Mouse (Mus musculus): ENCODE measurements around the gene Rnasek.

Gene Rnasek

DNA sequence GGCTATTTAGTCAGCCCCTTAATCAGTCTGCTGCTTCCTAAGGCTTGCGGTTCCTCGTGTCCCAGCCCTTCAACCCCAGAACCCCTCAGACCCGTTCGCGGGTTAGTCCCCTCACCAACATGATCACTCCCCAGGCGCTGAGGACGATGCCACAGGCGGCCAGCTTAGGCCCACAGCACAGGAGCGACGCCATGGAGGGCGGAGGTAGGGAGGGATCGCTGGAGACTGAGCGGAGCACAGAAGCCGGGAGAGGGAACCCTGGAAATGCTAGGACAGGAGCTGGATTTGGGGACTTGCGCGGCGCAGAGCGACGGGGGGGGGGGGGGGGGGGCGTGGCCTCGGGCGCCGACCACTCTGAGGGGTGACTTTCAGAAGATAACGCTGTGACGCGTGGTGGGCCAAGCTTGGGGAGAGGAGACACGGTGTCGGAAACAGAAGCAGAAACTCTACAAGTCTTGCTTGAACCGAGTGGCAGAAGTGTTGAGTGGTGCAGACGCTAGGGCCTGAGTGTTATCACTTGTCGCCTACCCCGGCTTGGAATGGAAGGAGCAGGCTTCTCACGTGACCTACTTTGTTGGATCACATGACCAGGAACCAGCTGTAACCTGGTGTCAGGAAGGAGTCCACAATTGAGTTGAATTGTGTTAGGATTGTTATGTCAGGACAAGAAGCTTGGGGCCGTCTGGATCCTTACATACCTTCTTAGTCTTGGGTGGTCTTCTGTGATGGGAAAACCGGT lies at the start of gene Rnasek, which contains the start of gene Gm21988:
Gene Rnasek (minus strand): TSS at position 302 of the 739 bp plus-strand sequence.
Gene Gm21988 (minus strand): TSS at position 290 of the 739 bp plus-strand sequence.
- DNase-seq (ENCODE audit: extremely low read depth, low read depth) = peak; percentile 81

DNA sequence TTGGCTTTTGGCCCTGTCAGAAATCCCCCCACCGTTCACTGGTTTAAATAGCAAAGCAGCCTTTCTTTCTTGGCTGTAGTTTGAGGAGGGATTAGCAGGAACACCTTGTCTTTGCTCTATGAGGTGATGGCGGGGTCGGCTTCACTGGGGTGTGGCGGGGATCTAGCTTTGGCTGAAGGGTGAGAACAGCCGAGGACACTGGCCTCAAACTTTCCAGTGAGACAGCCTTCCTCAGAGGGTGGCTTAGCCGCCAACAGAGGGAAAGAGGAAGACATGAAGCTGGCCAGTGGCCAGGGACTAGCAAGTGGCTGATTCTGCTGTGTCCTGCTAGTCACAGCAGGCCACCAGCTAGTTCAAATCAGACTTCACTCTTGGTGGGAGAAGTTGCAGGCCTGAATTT lies 49.6 kb upstream of the Rnasek start:
- DNase-seq (ENCODE audit: extremely low read depth, low read depth) = no peak

DNA sequence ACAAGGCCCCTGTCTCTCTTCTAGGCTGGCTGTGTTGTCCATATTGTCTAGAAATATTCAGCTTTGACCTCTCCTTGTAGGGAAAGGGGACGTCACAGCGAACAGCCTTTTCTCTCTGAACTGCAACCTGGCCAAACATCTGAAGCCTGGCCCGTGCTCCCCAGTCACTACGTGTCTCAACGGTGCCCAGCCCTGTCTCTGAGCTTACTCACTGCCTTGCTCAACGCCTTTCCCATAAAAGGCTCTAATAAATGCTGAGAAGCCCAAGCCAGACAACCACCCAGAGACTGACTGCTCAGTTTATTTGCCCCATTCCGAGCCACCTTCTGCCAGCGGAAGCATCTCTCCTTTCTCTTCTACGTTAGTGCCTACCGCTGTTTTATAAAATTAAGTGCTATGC lies 48.5 kb upstream of the Rnasek start:
- DNase-seq (ENCODE audit: extremely low read depth, low read depth) = no peak

DNA sequence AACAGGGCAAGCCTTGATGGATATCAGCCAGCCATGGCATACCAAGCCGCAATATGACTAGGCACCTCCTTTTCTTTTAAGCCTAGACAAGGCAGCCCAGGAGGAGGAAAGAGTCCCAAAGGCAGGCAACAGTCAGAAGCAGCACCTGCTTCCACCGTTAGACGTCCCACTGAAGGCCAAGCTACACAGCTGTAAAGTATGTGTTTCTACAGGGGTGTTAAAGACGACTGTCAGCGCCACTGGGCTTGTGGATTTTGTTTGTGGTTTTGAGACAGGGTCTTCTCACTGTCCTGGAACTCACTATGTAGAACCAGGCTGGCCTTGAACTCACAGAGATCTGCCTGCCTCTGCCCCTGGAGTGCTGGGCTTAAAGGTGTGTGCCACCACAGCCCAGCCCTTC lies 46.0 kb upstream of the Rnasek start:
- DNase-seq (ENCODE audit: extremely low read depth, low read depth) = no peak

DNA sequence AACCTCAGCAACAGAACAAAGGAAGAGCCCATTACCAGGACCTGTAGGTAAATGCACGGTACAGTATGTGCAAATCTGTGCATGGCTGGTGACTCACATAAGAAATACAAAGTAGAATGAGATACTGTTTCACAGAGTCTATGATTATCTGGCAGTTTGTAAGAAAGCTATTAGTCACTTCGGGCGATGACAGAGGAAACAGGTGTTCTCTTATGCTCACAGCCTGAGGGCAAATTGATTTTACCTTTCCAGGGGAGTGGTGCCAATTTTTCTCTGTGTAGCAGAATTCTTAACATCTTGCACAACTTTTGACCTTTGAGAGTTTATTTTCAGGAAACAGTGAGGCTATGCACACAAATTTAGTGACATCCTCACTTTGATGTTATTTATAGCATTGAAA lies 45.1 kb upstream of the Rnasek start:
- DNase-seq (ENCODE audit: extremely low read depth, low read depth) = no peak

DNA sequence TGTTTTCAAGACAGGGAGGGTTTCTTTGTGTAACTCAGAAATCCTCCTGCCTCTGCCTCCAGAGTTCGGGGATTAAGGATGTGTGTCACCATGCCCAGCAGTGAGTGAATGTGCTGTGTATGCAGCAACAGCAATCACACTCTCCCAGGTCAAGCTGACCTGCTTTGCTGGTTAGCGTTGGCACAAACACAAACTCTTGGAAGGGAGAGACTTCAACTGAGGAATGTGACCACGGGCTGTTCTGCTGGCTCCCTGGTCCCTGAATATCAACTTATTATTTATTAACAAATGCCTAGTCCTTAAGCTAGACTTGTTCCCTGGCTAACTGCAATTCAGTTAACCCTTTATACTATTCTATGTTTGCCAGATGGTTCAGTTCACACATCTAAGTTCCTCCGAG lies 44.0 kb upstream of the Rnasek start:
- no peak for DNase-seq (ENCODE audit: extremely low read depth, low read depth)

DNA sequence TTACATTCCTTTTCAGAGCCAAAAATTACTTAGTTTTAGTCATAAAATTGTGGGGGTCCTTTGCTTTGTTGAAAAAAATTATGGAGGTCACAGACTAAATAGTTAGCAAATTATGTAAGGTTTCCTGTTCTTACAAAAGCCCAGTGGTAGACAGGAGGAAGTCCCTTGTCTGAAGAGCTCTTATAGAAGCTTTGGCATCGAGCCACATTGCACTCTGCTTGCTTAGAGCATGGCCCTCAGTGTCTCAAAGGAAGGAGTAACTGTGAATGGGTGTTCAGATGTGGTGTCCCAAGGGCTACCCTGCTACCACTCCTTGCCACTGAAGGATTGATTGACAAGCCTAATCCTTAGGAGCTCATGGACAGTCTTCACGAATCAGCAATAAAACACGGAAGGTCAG lies 40.8 kb upstream of the Rnasek start:
- DNase-seq (ENCODE audit: extremely low read depth, low read depth) = peak; percentile 76

DNA sequence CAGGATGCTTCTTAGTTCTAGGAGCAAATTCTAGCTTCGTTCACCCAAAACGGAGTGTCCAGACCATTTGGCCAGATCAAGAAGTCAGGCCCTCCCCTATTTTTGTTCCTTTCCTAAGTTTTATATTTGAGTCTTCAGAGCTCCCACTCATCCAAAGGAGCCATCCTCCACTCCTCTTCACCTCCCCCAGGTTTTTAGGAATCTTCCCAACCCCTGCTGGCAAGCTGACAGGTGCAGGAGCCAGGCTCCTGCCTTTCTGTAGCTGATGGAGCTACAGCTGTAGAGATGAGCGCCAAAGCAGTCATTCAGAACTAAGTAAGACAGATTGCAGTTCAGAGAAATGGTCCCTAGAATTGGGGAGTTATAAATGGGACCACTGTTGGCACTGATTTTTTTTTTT lies 39.3 kb upstream of the Rnasek start:
- no peak for DNase-seq (ENCODE audit: extremely low read depth, low read depth)

DNA sequence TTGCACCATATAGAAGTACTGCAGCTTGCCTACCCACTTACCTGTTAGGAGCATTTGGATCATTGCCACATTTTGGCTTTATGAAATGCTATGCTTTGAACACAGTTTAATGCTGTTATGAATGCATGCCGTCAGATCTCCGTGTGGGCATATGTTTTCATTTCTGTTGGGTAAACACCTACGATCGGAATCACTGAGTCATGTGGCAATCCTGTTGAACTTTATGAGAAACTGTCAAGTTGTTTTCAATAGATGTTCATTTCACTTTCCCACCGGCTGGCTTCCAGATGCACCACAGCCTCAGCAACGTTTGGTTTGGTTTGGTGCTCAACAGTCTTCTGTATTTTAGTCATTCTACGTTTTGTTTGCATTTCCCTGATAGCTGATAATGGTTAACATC lies 32.0 kb upstream of the Rnasek start:
- no peak for DNase-seq (ENCODE audit: extremely low read depth, low read depth)

DNA sequence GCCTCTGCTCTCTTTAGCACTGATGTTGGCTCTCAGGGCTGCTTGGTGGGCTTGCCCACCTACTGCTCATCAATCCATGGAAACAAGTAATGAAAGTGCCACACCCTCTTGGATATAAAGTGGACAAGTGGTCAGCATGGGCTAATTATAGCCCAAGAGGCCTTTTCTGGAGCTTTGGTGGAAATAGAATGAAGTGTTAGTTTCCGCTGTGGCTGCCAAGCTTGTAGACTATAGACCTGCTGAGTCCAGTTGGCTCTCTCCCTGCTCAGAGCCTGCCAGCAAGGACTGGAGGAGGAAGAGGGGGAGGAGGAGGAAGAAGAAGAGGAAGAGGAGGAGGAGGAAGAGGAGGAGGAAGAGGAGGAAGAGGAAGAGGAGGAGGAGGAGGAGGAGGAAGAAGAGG lies 26.8 kb upstream of the Rnasek start:
- no peak for DNase-seq (ENCODE audit: extremely low read depth, low read depth)

DNA sequence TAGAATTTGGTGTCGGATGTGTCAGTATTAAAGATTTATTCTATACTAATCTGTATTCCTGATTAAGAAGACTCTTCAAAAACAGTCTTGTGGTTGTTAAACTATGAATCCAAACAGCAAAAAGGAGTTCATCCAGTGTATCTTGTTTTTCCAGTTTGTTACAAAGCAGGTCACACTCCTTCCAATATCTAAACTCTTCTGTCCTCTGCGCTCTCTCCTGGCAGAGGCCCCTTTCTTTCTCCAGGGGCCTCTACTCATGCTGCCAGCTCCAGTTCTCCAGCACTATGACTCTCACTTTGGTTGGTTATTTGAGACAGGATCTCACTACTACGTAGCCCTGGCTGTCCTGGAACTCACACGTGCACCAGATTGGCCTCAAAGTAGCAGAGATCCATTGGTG lies 26.2 kb upstream of the Rnasek start:
- no peak for DNase-seq (ENCODE audit: extremely low read depth, low read depth)

DNA sequence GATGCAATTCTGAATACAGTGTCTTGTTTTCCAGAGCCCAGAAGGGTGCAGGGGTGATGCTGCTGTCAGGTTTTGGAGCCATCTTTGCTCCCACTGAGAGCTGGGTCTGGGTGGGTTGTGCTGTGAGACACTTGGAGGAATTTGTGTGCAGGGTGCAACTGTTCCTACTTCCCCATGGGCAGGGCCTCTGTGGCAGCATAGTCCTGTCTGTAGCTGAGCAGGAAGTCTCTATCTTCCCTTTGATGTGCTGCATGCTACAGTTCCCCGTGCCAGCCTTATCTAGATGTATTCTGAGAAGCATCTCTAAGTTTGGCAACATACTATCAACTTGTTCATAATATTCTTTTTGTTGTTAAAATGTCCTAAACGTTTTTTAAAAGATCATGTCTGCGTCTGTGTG lies 25.6 kb upstream of the Rnasek start:
- peak; percentile 43 for DNase-seq (ENCODE audit: extremely low read depth, low read depth)

DNA sequence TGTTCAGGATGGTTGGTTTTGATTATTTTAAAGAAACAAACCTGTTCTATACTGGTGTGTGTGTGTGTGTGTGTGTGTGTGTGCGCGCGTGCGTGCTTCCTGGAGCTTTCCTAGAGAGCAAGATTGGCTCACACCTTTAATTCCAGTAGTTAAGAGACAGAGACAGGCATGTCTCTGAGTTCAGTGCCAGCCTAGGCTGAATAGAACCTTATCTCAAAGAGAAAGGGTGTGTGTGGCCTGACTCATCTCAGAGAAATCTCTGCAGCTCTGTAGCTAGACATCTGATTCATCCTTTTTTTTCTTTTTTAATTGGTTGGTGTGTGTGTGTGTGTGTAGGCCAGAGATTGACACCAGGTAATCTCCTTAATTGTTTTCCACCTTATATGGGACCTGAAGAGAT lies 19.4 kb upstream of the Rnasek start:
- no peak for DNase-seq (ENCODE audit: extremely low read depth, low read depth)

DNA sequence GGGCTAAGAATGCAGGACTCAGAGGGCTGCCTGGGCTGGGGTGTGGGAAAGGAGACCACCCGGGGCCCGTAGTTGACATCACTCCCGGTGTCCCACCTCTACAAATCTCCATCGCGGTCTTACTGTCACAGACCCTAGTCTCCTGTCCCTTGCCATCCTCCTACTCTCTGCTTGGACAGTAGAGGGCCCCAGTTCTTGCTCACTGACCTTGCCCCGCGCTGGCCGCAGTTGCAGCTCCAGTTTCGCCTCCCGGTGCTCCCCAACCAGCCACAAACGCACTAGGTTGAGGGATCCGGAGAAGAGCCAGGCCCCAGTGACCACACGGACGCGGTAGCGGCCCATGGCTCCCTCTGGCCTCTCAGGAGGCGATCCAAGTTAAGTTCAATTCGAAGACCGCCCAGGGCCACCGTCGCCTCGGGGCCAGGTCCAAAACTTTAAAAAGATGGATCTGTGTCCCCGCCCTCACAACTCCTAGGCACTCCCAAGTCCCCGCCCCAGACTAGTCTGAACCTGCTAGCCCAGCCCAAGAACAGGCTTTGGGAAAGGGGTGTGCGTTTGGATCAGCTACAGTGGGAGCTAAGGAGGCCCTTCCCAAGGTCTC lies 15.4 kb upstream of the Rnasek start, which contains the start of gene Alox12:
Gene Alox12 (minus strand): TSS at position 423 of the 601 bp plus-strand sequence.
- no peak for DNase-seq (ENCODE audit: extremely low read depth, low read depth)

DNA sequence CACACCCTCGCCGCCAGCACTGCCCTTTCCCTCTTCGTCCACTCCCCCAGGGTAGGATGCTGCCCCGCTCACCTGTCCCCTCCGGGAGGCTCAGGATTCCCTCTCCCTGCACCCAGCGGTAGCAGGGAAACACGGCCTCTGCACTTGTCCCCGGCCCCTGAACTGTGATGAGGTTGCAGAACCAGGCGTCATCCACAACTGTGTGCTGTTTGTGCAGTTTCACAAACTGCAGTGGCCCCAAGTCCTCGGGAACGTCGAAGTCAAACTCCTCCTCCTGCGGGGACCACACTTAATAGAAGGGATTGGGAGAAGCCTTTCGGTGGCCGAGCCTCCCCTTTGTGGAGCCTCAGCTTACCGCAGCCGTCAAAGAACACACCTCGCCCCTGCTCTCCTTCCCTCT lies 14.7 kb upstream of the Rnasek start:
- no peak for DNase-seq (ENCODE audit: extremely low read depth, low read depth)

DNA sequence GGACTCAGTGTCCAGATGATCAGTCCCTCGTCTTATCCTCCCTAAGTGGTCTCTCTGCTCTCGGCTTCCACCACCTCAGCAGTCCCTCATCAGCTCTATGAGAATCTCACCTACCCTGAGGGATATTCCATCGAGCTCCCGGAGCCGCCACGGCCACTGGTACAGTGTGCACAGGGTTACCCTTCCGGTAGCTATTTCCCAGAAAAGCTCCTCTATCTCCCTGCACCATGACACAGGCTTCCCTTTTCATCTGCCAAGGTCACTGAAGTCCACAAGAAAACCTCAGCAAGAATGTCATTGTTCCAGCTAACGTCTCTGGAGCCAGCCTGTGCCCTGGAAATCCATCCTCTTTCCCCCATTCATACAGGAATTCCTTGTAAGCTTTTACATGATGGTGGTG lies 12.2 kb upstream of the Rnasek start:
- DNase-seq (ENCODE audit: extremely low read depth, low read depth) = no peak

DNA sequence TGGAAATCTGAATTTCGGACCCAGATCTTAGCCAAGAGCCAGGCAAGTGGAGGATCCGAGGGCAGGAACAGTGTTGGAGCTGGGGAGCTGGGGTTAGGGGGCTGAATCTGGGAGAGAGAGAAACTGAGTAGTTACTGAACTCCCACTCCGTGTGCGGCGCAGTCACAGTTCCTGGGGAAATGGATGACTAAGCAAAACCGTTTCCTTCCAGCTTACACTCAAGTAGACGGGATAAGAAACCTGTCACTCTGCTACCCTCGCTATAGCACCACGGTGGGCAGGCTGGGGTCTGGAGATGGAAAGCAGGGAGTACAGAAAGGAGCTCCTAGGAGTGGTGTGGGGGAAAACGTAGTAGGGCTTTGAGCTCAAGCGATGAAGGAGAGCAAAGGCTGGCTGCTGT lies 10.5 kb upstream of the Rnasek start:
- DNase-seq (ENCODE audit: extremely low read depth, low read depth) = no peak

DNA sequence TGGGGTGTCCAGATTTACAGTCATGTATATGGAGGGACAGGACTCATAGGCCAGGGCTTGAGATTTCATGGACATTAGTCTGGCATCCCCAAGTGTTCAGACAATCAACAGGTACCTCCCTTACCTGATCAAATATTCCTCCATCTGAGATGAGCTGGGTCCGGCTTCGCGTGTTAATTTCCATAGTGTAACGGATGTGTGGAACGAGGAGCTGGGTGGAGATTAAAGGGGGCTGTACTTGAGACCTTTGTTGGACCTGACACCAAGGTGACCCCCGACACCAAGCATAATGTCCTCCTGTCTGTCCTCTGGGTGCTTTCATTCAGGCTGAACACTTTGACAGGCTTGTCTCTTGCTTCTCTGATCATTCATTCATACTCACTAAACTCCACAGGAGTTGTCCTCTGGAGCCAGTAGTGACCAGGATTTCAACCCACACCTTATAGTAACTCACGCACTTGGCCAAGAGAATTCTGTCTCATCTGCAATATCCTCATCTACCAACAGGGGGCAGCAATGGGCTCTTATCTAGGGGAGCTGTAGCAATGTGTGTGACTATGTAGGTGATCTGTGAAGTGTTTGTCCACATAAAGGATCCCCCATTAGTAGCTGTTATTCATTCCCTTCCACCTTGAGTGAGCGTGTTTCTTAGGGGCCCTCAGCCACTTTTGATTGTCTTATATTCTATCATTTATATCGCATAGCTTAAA lies 7.6 kb upstream of the Rnasek start:
- peak; percentile 45 for DNase-seq (ENCODE audit: extremely low read depth, low read depth)

DNA sequence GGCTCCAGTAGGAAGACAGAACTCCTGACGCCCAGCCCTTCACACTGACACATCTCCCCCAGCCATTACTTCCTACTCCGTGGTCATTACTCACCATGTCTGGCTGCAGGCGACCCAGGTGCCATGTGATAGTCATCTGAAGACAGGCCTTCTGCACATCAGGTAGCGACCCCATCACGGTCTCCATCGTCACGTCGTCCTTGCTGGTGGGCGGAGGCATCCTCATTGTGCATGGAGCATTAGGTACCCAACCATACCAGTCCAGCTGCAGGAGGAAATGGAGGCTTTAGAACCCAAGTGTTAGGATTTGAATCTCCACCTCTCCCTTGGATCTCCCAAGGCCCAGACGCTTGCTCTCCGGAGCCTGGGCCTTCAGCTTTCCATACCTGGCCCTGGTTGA lies 2.9 kb upstream of the Rnasek start:
- DNase-seq (ENCODE audit: extremely low read depth, low read depth) = no peak

DNA sequence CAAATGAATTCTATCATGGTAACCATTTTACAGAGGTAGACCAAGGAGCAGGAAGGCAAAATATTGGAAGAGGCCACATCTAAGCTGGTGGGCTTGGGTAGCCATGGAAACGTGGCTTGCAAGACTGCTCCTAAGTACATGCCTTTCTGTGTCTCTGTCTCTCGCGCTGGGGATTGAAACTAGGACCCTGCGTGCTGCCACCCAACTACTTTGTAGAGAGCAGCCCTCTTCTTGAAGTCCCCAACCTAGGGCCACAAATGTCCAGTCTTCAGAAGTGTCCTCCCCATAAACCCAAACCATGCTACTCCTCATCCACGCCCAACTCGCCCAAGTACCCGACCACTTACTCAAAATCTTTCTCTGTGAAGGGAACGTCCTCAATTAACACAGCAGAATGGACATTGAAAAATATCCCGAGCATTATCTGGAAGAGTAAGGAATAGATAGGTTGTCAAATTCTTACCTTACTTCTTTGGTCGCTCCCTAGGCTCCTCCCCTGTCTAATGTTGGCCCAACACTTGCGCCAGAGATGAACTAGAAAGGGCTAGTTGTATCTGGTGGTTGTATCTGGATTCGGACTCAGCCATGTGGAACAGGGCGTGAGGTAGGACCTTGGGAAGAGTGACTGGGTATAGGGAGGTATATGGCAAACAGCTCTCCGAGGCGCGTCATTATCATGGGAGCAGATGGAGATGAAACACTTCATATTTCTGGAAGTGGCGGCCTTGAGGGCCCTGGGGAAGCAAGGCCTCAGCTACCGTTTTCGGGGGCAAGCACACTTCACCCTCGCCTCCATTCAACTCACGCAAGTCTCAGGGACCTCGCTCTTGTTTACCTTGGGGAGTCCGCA lies 826 bp downstream of the Rnasek start:
- no peak for DNase-seq (ENCODE audit: extremely low read depth, low read depth)

DNA sequence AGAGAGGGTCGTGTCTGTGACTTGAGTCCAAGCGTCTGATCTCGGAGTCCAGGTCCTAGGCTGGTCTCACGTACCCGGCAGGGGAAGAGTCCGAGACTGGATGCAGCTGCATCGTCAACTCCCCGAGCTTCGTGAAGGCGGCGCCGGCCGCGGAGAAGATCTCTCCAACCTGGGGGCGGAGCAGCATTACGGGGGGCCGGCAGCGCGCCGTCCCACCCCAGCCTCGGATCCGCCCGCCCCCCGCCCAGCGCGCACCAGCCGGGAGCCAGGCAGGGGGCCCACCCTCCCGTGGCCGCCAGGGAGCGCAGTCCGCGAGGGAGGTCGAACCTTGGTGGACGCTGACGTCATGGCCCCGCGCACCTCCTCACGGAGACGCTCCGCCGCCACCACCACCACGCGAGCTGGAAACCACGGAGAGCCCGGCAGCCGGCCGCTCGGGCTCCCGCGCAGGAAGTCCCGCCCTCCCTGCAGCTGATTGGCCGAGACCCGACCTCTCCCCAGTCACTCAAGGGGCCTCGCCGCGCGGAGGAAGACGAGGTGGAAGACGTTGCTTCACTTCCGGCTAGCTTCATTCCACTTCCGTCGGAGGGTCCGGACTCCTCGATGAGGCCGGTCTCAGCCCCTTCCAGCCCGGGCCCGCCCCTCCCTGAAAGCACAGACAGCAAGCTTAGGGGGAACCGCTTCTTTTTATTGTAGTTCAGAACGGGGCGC lies 2.0 kb downstream of the Rnasek start, which contains the start of gene 0610010K14Rik:
Gene 0610010K14Rik (minus strand): TSS at position 458 of the 711 bp plus-strand sequence.
- DNase-seq (ENCODE audit: extremely low read depth, low read depth) = peak; percentile 84

Data from MEL-GATA-1-ER (cell line).